Mouse (Mus musculus) liver, adult 2 months (tissue): ENCODE measurements around the gene Cx3cr1. TPM values are rescaled to one million over a fixed set of nuclear protein-coding genes. Genes with fewer than 3 reads are reported as not detected.

Experiments used
- DNase-seq: peaks from one replicate; pipeline ENCODE4 v3.0.0-alpha.2; 2011; ENCODE audit warnings: low read depth, low spot score; ENCODE audit errors: extremely low read depth
- H3K27ac ChIP-seq: fragments of 200-500 bp; replicated peaks from 2 replicates; pipeline ENCODE4 v1.5.1; 2012; ENCODE audit warnings: low read depth, mild to moderate bottlenecking, control low read depth, inconsistent platforms, low read length; ENCODE audit not compliant: insufficient read depth
- H3K27me3 ChIP-seq: fragments of 200-500 bp; 2 replicates; pipeline ENCODE4 v1.6.1; 2012; ENCODE audit warnings: mild to moderate bottlenecking, moderate library complexity, low read length, inconsistent platforms; ENCODE audit not compliant: control insufficient read depth, insufficient read depth
- H3K36me3 ChIP-seq: fragments of 200-500 bp; 2 replicates; pipeline ENCODE4 v1.6.1; 2012; ENCODE audit warnings: low read length, inconsistent platforms; ENCODE audit not compliant: control insufficient read depth, insufficient read depth
- H3K4me1 ChIP-seq: fragments of 200-500 bp; 2 replicates; pipeline ENCODE4 v1.6.1; 2011; ENCODE audit warnings: low read length; ENCODE audit not compliant: control insufficient read depth, insufficient read depth
- H3K4me3 ChIP-seq: fragments of 200-500 bp; 2 replicates; pipeline ENCODE4 v1.5.1; 2011; ENCODE audit warnings: low read depth, mild to moderate bottlenecking, control low read depth, low read length, moderate library complexity; ENCODE audit not compliant: insufficient read depth
- H3K79me2 ChIP-seq: fragments of 200-500 bp; 2 replicates; pipeline ENCODE4 v1.6.1; 2012; ENCODE audit warnings: inconsistent platforms, mild to moderate bottlenecking, low read length, moderate library complexity; ENCODE audit not compliant: control insufficient read depth, insufficient read depth
- H3K9ac ChIP-seq: fragments of 200-500 bp; 2 replicates; pipeline ENCODE4 v1.6.1; 2012; ENCODE audit warnings: low read depth, mild to moderate bottlenecking, control low read depth, inconsistent platforms, low read length
- CTCF ChIP-seq: fragments of 200-500 bp; IDR thresholded peaks from 2 replicates; pipeline ENCODE4 v1.5.1; 2011; ENCODE audit warnings: low read depth, low read length, control low read depth
- POLR2A ChIP-seq: fragments of 200-500 bp; IDR thresholded peaks from 2 replicates; pipeline ENCODE4 v1.6.1; 2011; ENCODE audit warnings: low read length, control low read depth; ENCODE audit not compliant: insufficient read depth; ENCODE audit errors: extremely low read depth
- WGBS: fragments of 180-500 bp; shearing (Covaris S2); methylation state at CpG from one replicate; pipeline ENCODE4 v1.1.7; 2018; 5-methylcytosine and 5-hydroxymethylcytosine counted together
- polyA plus RNA-seq: library from polyadenylated mRNA; depleted of rRNA; stranded (reverse); fragments of >200 nt; gene quantifications from 2 replicates; pipeline ENCODE4 v1.2.3, GENCODE M21; 2012
- total RNA-seq: library from RNA; depleted of rRNA; stranded (reverse); fragments of >200 nt; gene quantifications from 2 replicates; pipeline ENCODE4 v1.2.3, GENCODE M21; 2014

Cx3cr1 gene
- total and polyA plus RNA-seq, 2 experiments, result 0.09 to 0.39 TPM

DNA sequence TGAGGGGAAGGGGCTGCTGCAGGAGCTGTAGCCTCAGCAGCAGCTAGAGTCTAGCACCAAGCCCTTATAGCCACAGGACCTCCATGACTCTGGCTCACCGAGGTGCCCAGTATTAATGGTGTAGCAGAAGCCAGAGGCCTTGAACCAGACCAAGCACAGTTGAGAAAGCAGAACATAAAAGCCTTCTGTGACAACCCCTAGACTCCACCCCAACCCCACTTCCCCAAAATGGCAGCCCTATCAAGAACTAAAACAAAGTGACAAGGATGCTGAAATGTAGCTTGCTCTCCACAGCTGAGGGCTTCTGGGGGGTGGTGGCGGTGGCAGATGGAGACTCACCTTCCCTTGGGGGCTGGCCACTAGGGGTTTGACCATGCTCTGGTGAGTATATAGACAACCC, 31.5 kb upstream of the Cx3cr1 start:
- H3K4me3 ChIP-seq, result no peak overlapping the region
- no peak overlapping the region for H3K9ac ChIP-seq
- WGBS, result 87% methylated on average over 2 of the region's 2 CpGs
- TF ChIP-seq CTCF (no peak), POLR2A (no peak)
- no peaks in the 10 kb centered on the region for H3K4me1 ChIP-seq
- H3K79me2 ChIP-seq, result no peaks in the 10 kb centered on the region
- no peak overlapping the region for H3K27ac ChIP-seq
- no peak for DNase-seq
- no peaks in the 10 kb centered on the region for H3K27me3 ChIP-seq
- no peaks in the 10 kb centered on the region for H3K36me3 ChIP-seq

DNA sequence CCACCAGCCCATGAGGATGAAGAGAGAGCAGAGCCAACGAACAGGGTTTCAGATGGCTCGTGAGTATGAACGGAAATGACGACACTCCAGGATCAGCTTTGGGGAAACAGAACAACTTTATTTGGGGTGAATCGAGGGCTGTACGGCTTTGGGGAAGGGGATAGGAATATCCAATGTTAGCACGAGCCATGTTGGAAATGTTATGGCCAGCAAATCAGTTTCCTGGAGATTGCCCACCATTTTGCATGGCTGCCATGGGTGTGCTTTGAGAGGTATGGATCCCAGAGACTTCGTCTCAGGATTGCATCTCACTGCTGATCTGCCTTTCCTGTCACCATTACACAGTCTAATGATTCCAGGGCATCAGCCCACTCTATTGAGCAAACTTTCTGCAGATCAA, 29.6 kb upstream of the Cx3cr1 start:
- H3K4me3 ChIP-seq, result no peak overlapping the region
- WGBS, result 83% methylated on average over 8 of the region's 8 CpGs
- no peak for DNase-seq
- no peaks in the 10 kb centered on the region for H3K36me3 ChIP-seq
- no peaks in the 10 kb centered on the region for H3K27me3 ChIP-seq
- no peaks in the 10 kb centered on the region for H3K4me1 ChIP-seq
- H3K79me2 ChIP-seq, result no peaks in the 10 kb centered on the region
- no peak overlapping the region for H3K27ac ChIP-seq
- no peak overlapping the region for H3K9ac ChIP-seq
- TF ChIP-seq CTCF (no peak), POLR2A (no peak)

DNA sequence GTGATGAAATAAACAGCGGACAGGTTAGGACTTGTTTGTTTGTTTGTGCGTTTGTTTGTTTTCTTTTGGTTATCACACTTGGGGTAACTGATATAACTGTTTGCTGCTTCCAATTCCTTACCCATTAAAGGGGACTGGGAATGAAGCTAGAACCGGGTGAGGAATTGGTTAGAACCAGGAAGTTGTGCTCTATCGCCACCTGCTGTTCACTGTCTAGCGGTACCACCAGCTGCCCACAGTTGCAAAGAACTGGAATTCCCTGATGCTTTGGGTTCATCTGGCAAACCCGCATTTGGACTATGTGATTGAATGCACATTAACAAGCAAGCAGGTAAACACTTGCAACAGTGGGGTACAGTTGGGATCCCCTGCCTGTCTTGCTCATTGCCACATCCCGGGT, 29.0 kb upstream of the Cx3cr1 start:
- Histone ChIP-seq H3K4me3 (no peak overlapping the region), H3K4me1 (no peaks in the 10 kb centered on the region), H3K27me3 (no peaks in the 10 kb centered on the region), H3K36me3 (no peaks in the 10 kb centered on the region), H3K9ac (no peak overlapping the region), H3K27ac (no peak overlapping the region), H3K79me2 (no peaks in the 10 kb centered on the region)
- DNase-seq, result peak; percentile 46
- TF ChIP-seq POLR2A, result no peak
- peak; percentile 82 for TF ChIP-seq CTCF
- WGBS, result 18% methylated on average over 7 of the region's 7 CpGs

- no peaks in the 10 kb centered on the region for H3K79me2 ChIP-seq
- no peak for DNase-seq
- H3K9ac ChIP-seq, result no peak overlapping the region
- no peaks in the 10 kb centered on the region for H3K4me1 ChIP-seq
- WGBS, result 54% methylated on average over 7 of the region's 7 CpGs
- H3K27ac ChIP-seq, result no peak overlapping the region
- no peak overlapping the region for H3K4me3 ChIP-seq
- H3K36me3 ChIP-seq, result no peaks in the 10 kb centered on the region
- no peak for TF ChIP-seq CTCF
- no peak for TF ChIP-seq POLR2A
- no peaks in the 10 kb centered on the region for H3K27me3 ChIP-seq
Measured at GRCm38 (mm10) chr9:120095886-120096285, 26.2 kb upstream of the Cx3cr1 start.

DNA sequence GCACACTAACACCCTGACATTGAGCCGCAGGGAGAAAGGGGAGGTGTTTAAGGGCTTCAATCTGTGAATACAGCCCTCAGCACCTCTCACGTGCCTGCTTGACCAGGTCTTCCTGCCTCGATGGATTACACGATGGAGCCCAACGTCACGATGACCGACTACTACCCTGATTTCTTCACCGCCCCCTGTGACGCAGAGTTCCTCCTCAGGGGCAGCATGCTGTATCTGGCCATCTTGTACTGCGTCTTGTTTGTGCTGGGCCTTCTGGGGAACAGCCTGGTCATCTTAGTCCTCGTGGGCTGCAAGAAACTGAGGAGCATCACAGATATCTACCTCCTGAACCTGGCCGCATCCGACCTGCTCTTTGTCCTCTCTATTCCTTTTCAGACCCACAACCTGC, 24.0 kb upstream of the Cx3cr1 start:
- no peaks in the 10 kb centered on the region for H3K79me2 ChIP-seq
- no peak overlapping the region for H3K9ac ChIP-seq
- H3K4me1 ChIP-seq, result no peaks in the 10 kb centered on the region
- H3K4me3 ChIP-seq, result no peak overlapping the region
- DNase-seq, result no peak
- WGBS, result 86% methylated on average over 13 of the region's 13 CpGs
- no peaks in the 10 kb centered on the region for H3K36me3 ChIP-seq
- TF ChIP-seq POLR2A (no peak), CTCF (no peak)
- H3K27me3 ChIP-seq, result no peaks in the 10 kb centered on the region
- H3K27ac ChIP-seq, result no peak overlapping the region

DNA sequence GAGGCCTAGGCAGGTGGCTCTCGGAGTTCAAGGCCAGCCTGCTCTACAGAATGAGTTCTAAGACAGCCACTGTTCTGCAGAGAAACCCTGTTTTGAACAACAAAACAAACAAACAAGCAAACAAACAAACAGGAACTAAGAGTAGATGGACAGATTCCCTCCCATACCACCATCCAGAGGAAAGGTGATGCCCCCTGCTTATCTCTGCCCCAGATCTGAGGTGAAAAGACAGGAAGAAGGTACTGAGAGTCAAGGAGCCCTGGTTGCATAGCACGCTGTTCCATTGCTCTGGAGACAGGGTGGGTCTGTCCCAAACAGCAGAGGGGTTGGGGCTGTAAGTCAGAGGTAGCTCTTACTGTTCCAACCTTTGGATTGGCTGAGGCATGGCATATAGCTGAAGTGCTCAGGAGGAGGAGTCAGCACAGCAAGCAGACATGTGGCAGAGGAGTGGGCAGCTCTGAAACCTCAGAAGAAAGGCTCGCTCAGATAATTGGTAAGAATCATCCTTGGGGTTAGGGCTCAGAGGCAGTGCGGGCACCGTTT, 22.1 kb upstream of the Cx3cr1 start, which contains the start of gene Ccr8:
Gene Ccr8, plus strand, starts transcription at position 419 of the 543 bp plus-strand sequence.
- H3K27me3 ChIP-seq, result no peaks in the 10 kb centered on the region
- H3K79me2 ChIP-seq, result no peaks in the 10 kb centered on the region
- 87% methylated on average over 5 of the region's 5 CpGs for WGBS
- no peak within 1 kb of the TSS for H3K4me3 ChIP-seq
- TF ChIP-seq POLR2A, result no peak
- no peak for TF ChIP-seq CTCF
- H3K4me1 ChIP-seq, result no peaks in the 10 kb centered on the region
- no peak within 1 kb of the TSS for H3K27ac ChIP-seq
- DNase-seq, result no peak
- no peaks in the 10 kb centered on the region for H3K36me3 ChIP-seq
- no peak within 1 kb of the TSS for H3K9ac ChIP-seq
